Mouse (Mus musculus) layer of hippocampus, adult 9-10 months (tissue): ENCODE data around the gene Dnase1l2.

ENCODE experiments used
- DNase-seq: peaks from one replicate; pipeline ENCODE4 v3.0.0; 2022; ENCODE audit warnings: low spot score

Dnase1l2 gene

DNA sequence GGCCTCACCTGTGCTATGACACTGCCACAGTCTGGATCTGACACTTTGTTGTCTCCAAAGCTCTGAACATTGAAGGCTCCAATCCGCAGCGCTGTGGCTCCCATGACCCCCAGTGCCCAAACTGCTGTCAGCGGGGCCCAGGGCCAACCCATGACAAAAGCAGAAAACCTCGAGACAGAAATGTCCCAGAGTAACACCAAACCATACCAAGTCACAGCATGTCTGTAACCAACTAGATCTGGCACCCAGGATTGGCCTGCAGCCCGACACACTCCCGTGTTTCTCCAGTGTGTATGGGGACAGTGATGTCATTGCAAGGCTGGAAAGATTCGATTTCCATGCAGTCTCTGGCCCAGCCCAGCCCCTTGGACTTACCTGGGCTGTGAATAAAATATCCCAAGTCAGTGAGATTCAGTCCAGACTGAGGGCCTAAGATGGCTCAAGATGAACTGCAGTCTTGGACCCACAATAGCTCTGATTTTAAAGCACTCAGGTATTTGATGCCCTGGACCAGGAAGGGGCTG is at the start of gene Dnase1l2:
Gene Dnase1l2, minus strand, starts transcription at position 474 of the 524 bp plus-strand sequence.
- no peak for DNase-seq

GRCm38 (mm10) chr17:24490399-24490798 is 47.5 kb upstream of the Dnase1l2 start:
- DNase-seq: no peak

- no peak for DNase-seq
These were observed 46.5 kb upstream of the Dnase1l2 start for GRCm38 (mm10) chr17:24489265-24490030.

GRCm38 (mm10) chr17:24488662-24489264 is 45.9 kb upstream of the Dnase1l2 start:
- DNase-seq: no peak

GRCm38 (mm10) chr17:24488186-24488661 is 45.3 kb upstream of the Dnase1l2 start, which contains the start of gene Caskin1:
Caskin1 (plus strand) TSS chr17:24488601.
- DNase-seq: no peak

GRCm38 (mm10) chr17:24485090-24485860 is 42.4 kb upstream of the Dnase1l2 start:
- DNase-seq: no peak

GRCm38 (mm10) chr17:24483495-24483894 is 40.6 kb upstream of the Dnase1l2 start:
- DNase-seq: no peak

DNA sequence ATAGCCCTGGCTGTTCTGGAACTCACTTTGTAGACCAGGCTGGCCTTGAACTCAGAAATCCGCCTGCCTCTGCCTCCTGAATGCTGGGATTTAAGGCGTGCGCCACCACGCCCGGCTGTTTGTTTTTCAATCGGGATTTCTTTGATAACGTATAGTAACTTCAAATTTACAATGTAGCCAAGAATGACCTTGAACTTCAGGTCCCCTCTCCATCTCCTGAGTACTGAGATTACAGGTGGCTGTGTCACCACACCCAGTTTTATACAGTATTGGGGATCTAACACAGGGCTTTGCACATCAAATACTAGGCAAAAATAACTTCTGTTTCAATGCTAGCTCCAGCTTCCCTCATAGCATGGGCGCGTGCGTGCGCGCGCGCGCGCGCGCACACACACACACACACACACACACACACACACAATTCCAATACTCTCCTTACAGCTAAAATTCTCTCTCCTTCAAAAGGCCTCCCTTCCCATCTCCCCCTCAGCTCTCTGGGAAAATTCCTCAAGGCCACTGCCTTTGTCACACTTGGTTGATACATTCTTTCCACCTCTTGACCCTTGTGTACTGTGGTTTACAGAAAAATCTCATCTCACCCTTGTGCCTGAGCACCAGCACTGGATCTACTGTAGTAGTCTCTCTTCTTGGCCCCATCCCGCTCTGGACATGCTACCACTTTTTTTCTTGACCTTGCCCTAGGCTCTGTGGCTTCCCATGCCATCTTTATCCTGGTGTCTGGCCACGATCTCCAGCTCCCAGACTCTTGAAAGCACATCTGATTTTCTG is 38.3 kb upstream of the Dnase1l2 start:
- no peak for DNase-seq

- no peak for DNase-seq
These were observed 37.4 kb upstream of the Dnase1l2 start for GRCm38 (mm10) chr17:24480201-24480826.

- no peak for DNase-seq
These were observed 36.5 kb upstream of the Dnase1l2 start for GRCm38 (mm10) chr17:24479431-24479830.

- DNase-seq: peak; percentile 97
These were observed 35.9 kb upstream of the Dnase1l2 start, which contains the start of gene Mlst8 for GRCm38 (mm10) chr17:24478663-24479380. Mlst8 (minus strand) TSS chr17:24479078.

DNA sequence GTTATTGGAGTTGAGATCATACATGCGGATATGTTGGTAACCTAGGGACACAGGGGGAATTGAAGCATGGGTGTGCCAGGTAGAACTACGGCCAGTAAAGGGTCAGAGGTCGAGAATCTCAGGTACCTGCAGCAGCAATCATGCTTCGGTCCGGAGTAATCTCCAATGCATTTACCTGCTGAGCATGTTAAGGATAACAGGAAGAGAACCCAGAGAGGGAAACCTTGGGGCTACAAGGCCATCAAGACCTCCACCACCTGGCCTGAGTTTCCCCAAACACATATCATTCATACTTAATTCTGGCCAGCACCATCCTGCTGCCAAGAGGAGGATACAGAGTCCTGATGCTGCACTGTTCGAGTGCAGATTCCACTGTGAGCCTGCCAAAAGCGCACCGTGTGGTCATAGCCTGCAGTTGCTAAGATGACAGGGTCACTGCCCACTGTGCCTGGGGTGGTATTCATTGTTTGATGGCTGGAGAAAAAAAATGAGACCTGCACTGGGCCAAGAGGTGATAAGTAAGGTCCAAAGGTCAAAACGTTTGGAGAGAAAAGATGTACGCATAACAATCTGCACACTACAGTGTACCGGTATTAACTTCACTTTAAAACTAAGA is 35.2 kb upstream of the Dnase1l2 start:
- no peak for DNase-seq

GRCm38 (mm10) chr17:24477053-24477984 is 34.4 kb upstream of the Dnase1l2 start:
- DNase-seq: no peak

- no peak for DNase-seq
These were observed 33.3 kb upstream of the Dnase1l2 start for GRCm38 (mm10) chr17:24476022-24476776.

DNA sequence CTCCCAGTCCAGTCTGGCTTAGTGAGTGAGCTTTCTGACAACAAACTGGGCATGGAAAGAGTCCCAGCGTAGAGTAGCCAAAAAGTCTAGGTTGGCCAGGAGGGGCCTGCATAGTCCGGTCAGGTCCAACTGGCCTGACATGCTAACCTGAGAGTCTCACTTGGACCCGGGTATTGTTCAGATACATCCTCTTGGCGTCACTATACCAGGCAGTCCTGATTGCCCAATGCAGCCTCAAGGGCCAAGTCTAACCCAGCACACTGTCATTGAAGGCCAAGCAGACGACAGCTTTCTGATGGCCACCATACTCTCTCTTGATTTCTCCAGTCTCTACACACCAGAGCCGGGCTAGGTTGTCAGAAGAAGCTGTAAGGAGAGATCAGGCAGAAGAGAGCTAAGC is 32.7 kb upstream of the Dnase1l2 start:
- DNase-seq: no peak

DNA sequence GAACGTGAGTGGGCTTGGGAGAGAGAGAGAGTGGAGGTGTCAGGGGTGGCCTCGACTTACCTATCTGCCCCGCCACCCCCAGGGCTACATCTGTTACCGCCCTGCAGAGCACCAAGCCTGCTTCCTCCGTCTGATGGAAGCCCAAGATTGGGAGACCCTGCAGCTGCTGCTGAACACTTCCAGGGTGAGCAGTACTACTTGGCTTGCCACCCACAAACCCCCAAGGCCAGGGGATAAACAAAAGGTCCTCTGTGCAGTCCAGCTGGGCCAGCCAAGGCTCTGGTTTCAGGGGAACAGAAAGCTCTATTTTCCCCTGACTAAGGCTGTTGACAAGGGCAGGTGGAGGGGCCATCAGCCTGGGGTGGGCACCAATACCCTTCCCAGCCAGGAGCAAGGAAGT is 31.7 kb upstream of the Dnase1l2 start:
- DNase-seq: no peak

DNA sequence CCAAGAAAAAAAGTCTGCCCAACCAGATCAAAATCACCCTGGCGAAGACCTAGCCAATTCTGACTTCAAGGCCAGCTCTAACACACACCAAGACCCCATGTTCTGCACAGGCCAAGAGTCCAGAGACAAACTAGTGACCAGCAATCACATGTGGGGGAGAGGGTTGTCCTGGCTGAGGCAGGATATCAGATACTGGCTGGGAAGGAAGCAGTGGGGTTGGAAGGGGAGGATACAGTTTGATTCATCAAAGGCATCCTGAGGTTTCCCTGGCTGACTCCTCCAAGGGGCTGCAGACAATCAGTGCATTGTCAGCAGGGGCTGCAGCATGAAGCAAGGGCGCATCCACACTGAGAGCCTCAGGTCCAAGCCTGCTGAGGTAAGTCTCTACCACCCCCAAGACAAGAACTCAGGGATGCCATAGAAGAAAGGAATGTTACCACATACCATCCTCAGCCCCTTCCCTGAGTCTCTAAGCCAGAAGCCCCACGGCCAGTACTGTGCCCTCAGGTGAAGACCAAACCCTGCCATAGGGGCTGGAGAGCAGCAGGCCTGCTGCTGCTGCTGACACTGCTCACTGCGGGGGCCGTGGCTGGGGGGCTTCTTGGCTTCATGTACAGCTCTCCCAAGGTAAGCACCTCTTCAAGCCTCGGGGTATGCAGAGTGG is 30.8 kb upstream of the Dnase1l2 start, which contains the start of gene Bricd5:
Gene Bricd5, plus strand, starts transcription at position 273 of the 664 bp plus-strand sequence.
- DNase-seq: no peak
